ENCODE assay signal across 31 mouse cellular contexts in genomic region chr3:61376001-61376400, GRCm38 (mm10). TPM values are rescaled to one million over a fixed set of nuclear protein-coding genes. Genes with fewer than 3 reads are reported as not detected.
"Had no signal": no experiment of that assay in that cellular context is flagged by ENCODE, and none has a peak within 500 bp of the region (broad histone marks: within the 10 kb centered on the region; RNA-seq: fewer than 3 reads in every experiment).

No protein-coding gene starts in this region.

- ATAC-seq: hindbrain, embryonic 16.5 days; intestine, embryonic 16.5 days; liver, embryonic 12.5 days had no signal

- H3K9me3 ChIP-seq: heart, embryonic 10.5 days; heart, embryonic 12.5 days; hindbrain, embryonic 10.5 days; hindbrain, embryonic 12.5 days; kidney, embryonic 15.5 days; limb, embryonic 13.5 days; limb, embryonic 15.5 days; liver, embryonic 12.5 days had no signal

- H3K36me3 ChIP-seq: heart, embryonic 10.5 days; heart, embryonic 12.5 days; hindbrain, embryonic 10.5 days; hindbrain, embryonic 12.5 days; kidney, embryonic 15.5 days; limb, embryonic 13.5 days; liver, embryonic 12.5 days had no signal

- H3K4me3 ChIP-seq: heart, embryonic 10.5 days; heart, embryonic 12.5 days; hindbrain, embryonic 10.5 days; hindbrain, embryonic 12.5 days; kidney, embryonic 15.5 days; limb, embryonic 13.5 days; limb, embryonic 15.5 days; liver, embryonic 12.5 days had no signal

- H3K27me3 ChIP-seq: heart, embryonic 12.5 days; hindbrain, embryonic 12.5 days; kidney, embryonic 15.5 days; limb, embryonic 13.5 days; limb, embryonic 15.5 days; liver, embryonic 12.5 days had no signal

- DNase-seq: gastrocnemius, postnatal 14 days; gastrocnemius, postnatal 36 days; heart, adult 18-20 months; heart, postnatal 10 days; heart, postnatal 4 days; kidney, adult 11 months; kidney, adult 2 months; kidney, adult 9 months; kidney, postnatal 14 days; kidney, postnatal 36 days; layer of hippocampus, adult 9-11 months; layer of hippocampus, postnatal 36 days; left cerebral cortex, postnatal 4 days had no signal

- H3K9ac ChIP-seq: heart, embryonic 12.5 days; hindbrain, embryonic 12.5 days; hindbrain, embryonic 14.5 days; kidney, embryonic 15.5 days; limb, embryonic 13.5 days; limb, embryonic 15.5 days; liver, embryonic 12.5 days; liver, embryonic 14.5 days had no signal

- H3K4me2 ChIP-seq: heart, embryonic 12.5 days; hindbrain, embryonic 12.5 days; hindbrain, embryonic 14.5 days; kidney, embryonic 15.5 days; limb, embryonic 13.5 days; limb, embryonic 15.5 days; liver, embryonic 12.5 days had no signal

- H3K27ac ChIP-seq: heart, embryonic 10.5 days; hindbrain, embryonic 10.5 days; hindbrain, embryonic 12.5 days; hindbrain, embryonic 14.5 days; kidney, embryonic 15.5 days; kidney, postnatal 0 days; limb, embryonic 13.5 days; limb, embryonic 15.5 days; liver, embryonic 12.5 days; liver, embryonic 14.5 days had no signal

- H3K4me1 ChIP-seq: heart, embryonic 10.5 days; heart, embryonic 12.5 days; hindbrain, embryonic 10.5 days; hindbrain, embryonic 12.5 days; kidney, embryonic 15.5 days; limb, embryonic 13.5 days; limb, embryonic 15.5 days; liver, embryonic 12.5 days had no signal

RNA-seq across cellular contexts. Expression of gene B430305J03Rik, which starts 10.2 kb away (rescaled TPM):
- total RNA-seq: gastrocnemius, adult 18-20 months; gastrocnemius, postnatal 36 days had no signal
- polyA plus RNA-seq: heart, embryonic 10.5 days; heart, embryonic 12.5 days; heart, embryonic 14.5 days; heart, embryonic 16.5 days; hindbrain, embryonic 10.5 days; hindbrain, embryonic 12.5 days; hindbrain, embryonic 14.5 days; hindbrain, embryonic 16.5 days; intestine, embryonic 14.5 days; intestine, embryonic 16.5 days; kidney, embryonic 15.5 days; kidney, postnatal 0 days; limb, embryonic 11.5 days; limb, embryonic 13.5 days; limb, embryonic 15.5 days; liver, embryonic 12.5 days had no signal
